Mouse (Mus musculus) liver, embryonic 13.5 days (tissue): ENCODE results near the gene Hamp. TPM values are rescaled to one million over a fixed set of nuclear protein-coding genes. Genes with fewer than 3 reads are reported as not detected.

Experiments used
- ATAC-seq: fragments of 200-750 bp; cut with Nextera tagmentation; 2 replicates; pipeline ENCODE4 v1.8.0; 2017; ENCODE audit warnings: low read depth, mild to moderate bottlenecking, moderate number of reproducible peaks, moderate library complexity
- DNase-seq: peaks from one replicate; pipeline ENCODE4 v3.0.0; 2022
- H3K27ac ChIP-seq: fragments of 300-500 bp; sonication (generic); 2 replicates; pipeline ENCODE4 v1.5.1; 2015; ENCODE audit warnings: moderate library complexity, mild to moderate bottlenecking, inconsistent platforms
- H3K27me3 ChIP-seq: fragments of 300-500 bp; sonication (generic); 2 replicates; pipeline ENCODE4 v1.6.1; 2015; ENCODE audit warnings: mild to moderate bottlenecking, inconsistent platforms
- H3K36me3 ChIP-seq: fragments of 300-500 bp; sonication (generic); 2 replicates; pipeline ENCODE4 v1.6.1; 2015; ENCODE audit warnings: mild to moderate bottlenecking, inconsistent platforms
- H3K4me1 ChIP-seq: fragments of 300-500 bp; sonication (generic); replicated peaks from 2 replicates; pipeline ENCODE4 v1.6.1; 2015; ENCODE audit warnings: inconsistent platforms
- H3K4me2 ChIP-seq: fragments of 300-500 bp; sonication (generic); 2 replicates; pipeline ENCODE4 v1.6.1; 2015; ENCODE audit warnings: inconsistent platforms, mild to moderate bottlenecking, moderate library complexity
- H3K4me3 ChIP-seq: fragments of 300-500 bp; sonication (generic); replicated peaks from 2 replicates; pipeline ENCODE4 v1.5.1; 2015; ENCODE audit warnings: mild to moderate bottlenecking, inconsistent platforms
- H3K9ac ChIP-seq: fragments of 300-500 bp; sonication (generic); 2 replicates; pipeline ENCODE4 v1.6.1; 2015; ENCODE audit warnings: mild to moderate bottlenecking, inconsistent platforms
- H3K9me3 ChIP-seq: fragments of 300-500 bp; sonication (generic); replicated peaks from 2 replicates; pipeline ENCODE4 v1.6.1; 2016; ENCODE audit warnings: inconsistent platforms
- WGBS: fragments of 180-500 bp; shearing (Covaris S2); methylation state at CpG from one replicate; pipeline ENCODE4 v1.1.7; 2015; ENCODE audit not compliant: insufficient replicate concordance; 5-methylcytosine and 5-hydroxymethylcytosine counted together
- polyA plus RNA-seq: library from polyadenylated mRNA; unstranded; fragments of >200 nt; fragmentation: Nextera tagmentation; extraction: Ambion mirVana; gene quantifications from 2 replicates; pipeline ENCODE4 v1.2.1, GENCODE M21; 2015

Hamp gene
- 2.0 and 3.7 TPM in 2 replicates for polyA plus RNA-seq

DNA sequence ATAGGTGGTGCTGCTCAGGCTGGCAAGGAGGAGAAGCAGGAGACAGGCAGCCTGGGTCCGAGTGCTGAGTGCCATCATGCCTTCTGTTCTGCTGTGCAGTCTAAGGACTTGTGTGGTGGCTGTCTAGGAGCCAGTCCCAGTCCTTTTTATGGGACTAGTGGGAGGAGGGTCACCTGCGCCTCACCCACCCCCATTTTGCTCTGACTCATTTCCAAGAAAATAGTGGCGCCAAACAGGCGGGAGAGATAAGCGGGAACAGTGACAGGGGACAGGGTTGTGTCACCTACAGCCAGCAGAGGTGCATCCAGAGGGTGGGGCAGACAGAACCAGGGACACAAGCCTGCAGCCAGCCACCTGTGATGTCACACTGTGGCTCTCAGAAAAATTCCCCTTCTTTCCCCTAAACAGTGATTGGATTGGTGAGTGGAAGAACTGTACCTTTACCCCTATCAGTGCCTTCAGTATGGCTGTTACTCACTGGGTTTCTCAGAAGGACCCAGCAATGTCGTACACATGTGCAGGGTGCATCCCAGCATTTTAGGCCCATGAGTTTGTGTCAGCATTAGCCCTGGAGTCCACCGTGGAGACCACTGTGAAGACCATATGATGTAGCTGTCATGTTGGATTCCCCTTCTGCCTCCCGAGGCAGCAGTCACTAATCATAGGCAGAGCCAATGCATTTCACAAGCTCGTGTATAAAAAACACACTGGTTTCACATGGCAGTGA is at the start of gene Hamp:
Gene Hamp, minus strand, starts transcription at position 124 of the 727 bp plus-strand sequence.
- H3K27me3 ChIP-seq = no peaks in the 10 kb centered on the region
- H3K27ac ChIP-seq = no peak within 1 kb of the TSS
- 55% methylated on average over 9 of the region's 9 CpGs for WGBS
- no peak within 1 kb of the TSS for H3K4me2 ChIP-seq
- peaks cover 17% of the 10 kb centered on the region for H3K36me3 ChIP-seq
- no peak within 1 kb of the TSS for H3K9ac ChIP-seq
- H3K4me3 ChIP-seq = no peak within 1 kb of the TSS
- H3K4me1 ChIP-seq = 0 out of 2 replicates have a peak, but pooled peaks cover 4% of the 10 kb centered on the region
- no peaks in the 10 kb centered on the region for H3K9me3 ChIP-seq
- ATAC-seq = 0 out of 2 replicates have a peak, but pooled peaks have one; percentile 27
- DNase-seq = no peak

DNA sequence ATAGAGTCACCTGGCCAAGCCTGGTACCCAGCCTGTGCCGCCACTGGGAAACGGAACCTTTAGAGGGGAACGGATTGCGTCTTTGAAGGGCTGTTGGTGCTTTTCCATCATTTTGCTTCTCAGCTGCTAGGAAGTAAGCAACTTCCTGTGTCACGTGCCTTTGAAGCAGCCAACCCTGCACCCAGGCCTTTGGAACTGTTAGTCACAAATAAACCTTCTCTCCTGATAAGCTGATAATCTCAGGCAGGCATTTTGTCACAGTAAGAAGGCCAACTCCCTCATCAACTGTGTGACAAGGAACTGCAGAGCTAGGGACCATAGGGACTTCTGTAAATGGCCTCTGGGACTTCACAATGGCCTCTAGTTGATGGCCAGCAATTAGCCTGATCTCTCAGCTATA is 48.3 kb upstream of the Hamp start:
- Histone ChIP-seq H3K4me2 (no peak overlapping the region), H3K27me3 (no peaks in the 10 kb centered on the region), H3K9me3 (no peaks in the 10 kb centered on the region), H3K4me1 (no peaks in the 10 kb centered on the region), H3K36me3 (no peaks in the 10 kb centered on the region), H3K4me3 (no peak overlapping the region), H3K9ac (no peak overlapping the region), H3K27ac (no peak overlapping the region)
- DNase-seq = no peak
- ATAC-seq = no peak
- 45% methylated on average over 5 of the region's 5 CpGs for WGBS

DNA sequence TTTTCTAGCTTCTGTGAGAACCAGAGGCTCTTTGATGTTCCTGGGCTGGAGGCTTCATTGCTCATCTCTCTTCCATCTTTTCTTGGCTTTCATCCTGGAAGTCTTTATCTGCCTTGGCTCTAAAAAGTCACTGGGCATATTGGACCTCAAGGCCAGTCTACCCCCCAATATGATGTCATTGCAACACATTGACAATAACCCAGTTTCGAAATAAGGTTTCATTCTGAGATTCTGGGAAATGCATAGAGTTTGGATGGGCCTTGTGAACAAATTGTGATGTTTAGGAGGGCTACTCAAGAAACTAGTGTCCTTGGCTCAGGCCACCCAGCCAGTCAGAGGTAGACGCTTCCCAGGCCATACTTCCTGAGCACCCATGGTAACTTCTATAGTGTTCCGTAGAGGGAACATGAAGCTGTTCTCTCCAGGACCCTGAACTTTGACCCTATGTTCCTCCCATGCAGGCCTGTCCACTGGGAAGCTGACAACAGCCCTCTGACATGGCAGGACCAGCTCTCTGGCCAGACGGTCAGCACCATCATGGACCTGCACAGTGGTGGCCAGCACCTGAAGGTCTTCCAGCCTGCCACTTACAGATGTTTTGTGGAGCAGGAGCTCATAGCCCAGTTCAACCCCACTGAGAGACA is 44.8 kb upstream of the Hamp start:
- Histone ChIP-seq H3K4me1 (no peaks in the 10 kb centered on the region), H3K36me3 (no peaks in the 10 kb centered on the region), H3K4me2 (no peak overlapping the region), H3K4me3 (no peak overlapping the region), H3K9me3 (no peaks in the 10 kb centered on the region), H3K9ac (no peak overlapping the region), H3K27ac (no peak overlapping the region), H3K27me3 (no peaks in the 10 kb centered on the region)
- DNase-seq (no peak), ATAC-seq (no peak)
- WGBS = 64% methylated on average over 4 of the region's 4 CpGs

DNA sequence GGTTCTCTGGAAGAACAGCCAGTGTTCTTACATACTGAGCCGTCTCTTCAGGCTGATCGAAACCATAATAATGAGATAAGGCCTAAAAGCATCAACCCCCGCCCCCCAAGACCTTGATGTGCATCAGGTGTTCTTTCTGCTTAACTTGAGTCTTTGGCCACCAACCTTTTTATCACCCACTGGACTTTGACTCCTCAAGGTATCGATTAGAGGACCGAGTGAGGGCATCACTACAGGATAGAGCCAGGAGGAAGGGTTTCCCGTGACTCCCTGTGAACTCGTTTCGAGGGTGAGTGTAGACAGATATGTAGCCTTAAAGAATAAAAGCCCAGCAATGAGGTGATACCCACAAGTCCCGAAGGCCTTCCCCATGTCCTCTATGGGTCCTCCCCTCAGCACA is 41.5 kb upstream of the Hamp start:
- Histone ChIP-seq H3K4me2 (no peak overlapping the region), H3K27ac (no peak overlapping the region), H3K4me1 (no peaks in the 10 kb centered on the region), H3K9me3 (no peaks in the 10 kb centered on the region), H3K9ac (no peak overlapping the region), H3K36me3 (no peaks in the 10 kb centered on the region), H3K27me3 (no peaks in the 10 kb centered on the region), H3K4me3 (no peak overlapping the region)
- WGBS = 70% methylated on average over 9 of the region's 9 CpGs
- no peak for DNase-seq
- no peak for ATAC-seq

DNA sequence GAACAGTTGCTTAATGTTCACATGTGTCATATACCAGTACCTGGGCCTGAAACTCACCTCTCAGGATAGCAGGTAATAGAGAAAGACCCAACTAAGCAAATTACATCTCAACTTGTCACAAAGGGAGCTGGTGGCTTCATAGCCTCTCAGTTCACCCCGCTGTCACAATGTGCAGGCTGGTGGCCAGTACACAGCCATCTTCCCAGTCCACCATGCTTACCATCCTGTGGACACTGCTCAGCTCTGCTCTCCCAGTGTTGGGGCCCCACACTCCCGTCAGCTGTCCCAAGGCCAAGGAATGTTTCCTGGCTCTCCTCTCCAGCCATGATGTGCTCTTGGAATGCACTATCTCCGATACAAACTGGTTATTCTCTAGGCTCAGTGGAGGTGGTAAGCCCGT is 37.9 kb upstream of the Hamp start:
- DNase-seq (no peak), ATAC-seq (no peak)
- 67% methylated on average over 4 of the region's 4 CpGs for WGBS
- H3K4me1 ChIP-seq = no peaks in the 10 kb centered on the region
- H3K27ac ChIP-seq = no peak overlapping the region
- no peak overlapping the region for H3K4me3 ChIP-seq
- no peaks in the 10 kb centered on the region for H3K9me3 ChIP-seq
- H3K9ac ChIP-seq = no peak overlapping the region
- no peaks in the 10 kb centered on the region for H3K27me3 ChIP-seq
- H3K36me3 ChIP-seq = no peaks in the 10 kb centered on the region
- H3K4me2 ChIP-seq = no peak overlapping the region

DNA sequence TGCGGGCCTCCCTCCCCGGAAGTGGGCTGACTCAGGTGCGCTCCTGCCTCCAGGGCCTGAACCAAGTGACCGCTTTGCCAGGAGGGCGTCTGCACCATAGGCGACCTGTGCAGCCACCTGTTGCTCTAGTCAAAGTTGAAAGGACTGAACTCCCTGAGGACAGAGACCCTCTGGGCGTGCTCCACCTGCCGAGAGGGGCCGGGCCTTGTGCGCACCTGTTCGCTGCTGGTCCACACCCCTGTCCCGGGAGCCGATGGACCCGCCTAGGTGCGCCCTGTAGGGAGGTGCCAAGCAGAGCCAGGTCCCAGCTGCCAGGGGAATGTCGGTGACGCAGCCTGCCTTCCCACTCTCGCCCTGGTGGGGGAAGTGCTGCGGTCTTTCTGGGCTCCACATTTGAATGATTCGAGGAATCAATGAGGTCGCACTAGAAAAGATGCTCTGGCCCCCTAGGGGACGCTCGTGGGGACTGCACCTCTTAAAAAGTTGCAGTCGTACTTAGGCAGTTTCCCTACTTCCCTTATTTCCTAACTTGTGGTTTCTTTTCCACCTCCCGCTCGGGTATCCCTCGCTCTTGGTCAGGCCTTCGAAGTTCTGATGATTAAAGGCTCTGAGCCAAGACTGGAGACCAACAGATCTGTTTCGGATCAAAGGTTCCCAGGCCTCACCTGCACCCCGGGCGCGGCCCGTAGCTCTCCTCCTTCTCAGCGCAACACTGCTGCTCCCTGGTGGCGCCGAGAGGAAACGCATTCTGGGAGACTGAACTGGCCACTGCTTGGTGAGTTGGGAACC is 29.9 kb upstream of the Hamp start, which contains the start of gene Fam187b:
Gene Fam187b, plus strand, starts transcription at position 290 of the 789 bp plus-strand sequence.
- Histone ChIP-seq H3K9me3 (no peaks in the 10 kb centered on the region), H3K4me3 (peak within 1 kb of the TSS; percentile 52), H3K4me2 (peak within 1 kb of the TSS; percentile 59), H3K36me3 (no peaks in the 10 kb centered on the region), H3K9ac (peak within 1 kb of the TSS; percentile 51), H3K27me3 (peaks cover 22% of the 10 kb centered on the region), H3K4me1 (peaks cover 8% of the 10 kb centered on the region), H3K27ac (peak within 1 kb of the TSS; percentile 9; the same call in 1 of the 2 replicates)
- ATAC-seq = peak; percentile 74
- DNase-seq = peak; percentile 74
- WGBS = 1% methylated on average over 37 of the region's 37 CpGs

DNA sequence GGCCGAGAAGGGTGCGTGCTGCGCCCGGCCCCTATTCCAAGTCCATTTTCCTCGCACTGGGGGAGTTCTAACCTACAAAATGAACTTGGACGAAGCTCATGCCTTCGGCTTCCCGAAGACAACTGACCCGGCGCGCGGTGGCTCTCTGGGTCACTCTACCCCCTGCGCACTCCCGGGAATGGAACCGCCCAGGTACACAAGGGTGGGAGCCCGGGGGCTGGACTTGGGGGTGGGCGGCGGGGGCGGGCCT is 29.3 kb upstream of the Hamp start, which contains the start of gene Lsr:
Gene Lsr, minus strand, starts transcription at position 214 of the 250 bp plus-strand sequence.
- DNase-seq (no peak), ATAC-seq (no peak)
- H3K4me1 ChIP-seq = peaks cover 8% of the 10 kb centered on the region
- no peaks in the 10 kb centered on the region for H3K9me3 ChIP-seq
- no peaks in the 10 kb centered on the region for H3K36me3 ChIP-seq
- H3K4me3 ChIP-seq = peak within 1 kb of the TSS; percentile 52
- 3% methylated on average over 19 of the region's 19 CpGs for WGBS
- peak within 1 kb of the TSS; percentile 59 for H3K4me2 ChIP-seq
- H3K27ac ChIP-seq = peak within 1 kb of the TSS; percentile 9; the same call in 1 of the 2 replicates
- peak within 1 kb of the TSS; percentile 51 for H3K9ac ChIP-seq
- H3K27me3 ChIP-seq = peaks cover 22% of the 10 kb centered on the region

DNA sequence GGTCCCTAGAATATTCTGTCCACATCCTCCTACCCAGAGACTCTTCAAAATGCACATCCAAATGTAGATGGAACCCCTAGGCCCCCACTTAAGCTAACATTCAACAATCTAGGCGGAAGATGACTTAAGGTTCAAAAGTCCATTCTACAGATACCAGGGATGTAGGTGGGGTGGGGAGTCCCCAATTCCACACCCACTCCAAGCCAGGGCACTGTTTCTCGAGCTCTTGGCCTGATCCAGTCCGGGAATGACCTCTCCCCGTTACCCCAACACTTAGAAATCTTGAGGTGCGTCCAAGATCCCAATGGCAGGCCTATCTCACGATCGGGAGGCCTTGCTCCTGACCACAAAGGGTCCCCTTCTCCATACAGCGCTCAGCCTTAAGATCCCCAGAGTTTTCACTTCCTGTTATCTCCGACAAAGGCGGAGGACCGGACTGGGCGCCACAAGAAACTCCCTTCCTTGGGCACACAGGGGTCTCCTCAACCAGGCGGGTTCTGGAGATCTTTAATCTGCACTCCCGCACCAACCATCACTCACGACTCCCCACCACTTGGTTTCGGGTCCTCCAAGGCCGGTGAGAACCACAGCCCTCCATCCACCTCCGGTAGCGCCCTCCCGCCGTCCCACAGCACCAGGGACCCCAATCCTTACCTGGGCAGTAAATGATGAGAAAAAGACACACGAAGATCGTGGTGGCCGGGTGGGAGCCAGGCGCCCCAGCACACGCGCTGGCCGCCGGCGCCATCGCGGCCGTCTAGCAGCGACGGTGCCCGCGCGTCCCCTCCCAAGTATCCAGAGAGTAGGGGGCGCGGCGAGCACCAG is 28.8 kb upstream of the Hamp start:
- 10% methylated on average over 41 of the region's 41 CpGs for WGBS

DNA sequence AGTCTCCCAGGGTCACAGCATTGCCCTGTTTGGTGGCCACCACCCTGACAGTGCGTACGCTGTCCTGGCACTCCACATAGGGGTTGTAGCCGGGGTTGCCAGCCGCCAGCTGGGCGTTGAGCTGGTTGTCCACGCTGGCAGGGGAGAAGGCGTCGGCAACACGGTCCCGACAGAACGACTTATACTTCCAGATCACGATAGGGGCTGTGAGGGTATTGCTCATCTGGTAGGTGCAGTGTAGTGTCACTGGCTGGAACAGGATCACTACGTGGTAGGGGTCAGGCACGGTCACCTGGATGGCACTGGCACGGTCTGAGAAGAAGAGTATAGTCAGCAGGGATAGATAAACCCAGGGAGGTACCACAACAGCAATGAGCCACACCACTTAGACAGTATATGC is 28.1 kb upstream of the Hamp start:
- Histone ChIP-seq H3K36me3 (no peaks in the 10 kb centered on the region), H3K9me3 (no peaks in the 10 kb centered on the region), H3K27me3 (peaks cover 22% of the 10 kb centered on the region), H3K4me3 (peak overlapping the region; percentile 52), H3K9ac (no peak overlapping the region), H3K4me2 (peak overlapping the region; percentile 59), H3K27ac (no peak overlapping the region), H3K4me1 (peaks cover 8% of the 10 kb centered on the region)
- DNase-seq = no peak
- ATAC-seq = no peak
- WGBS = 83% methylated on average over 15 of the region's 15 CpGs

More for the DNA sequence above, 28.8 kb upstream of the Hamp start:
- Histone ChIP-seq H3K4me1 (peaks cover 8% of the 10 kb centered on the region), H3K27ac (no peak overlapping the region), H3K9ac (peak overlapping the region; percentile 51), H3K36me3 (no peaks in the 10 kb centered on the region), H3K4me2 (peak overlapping the region; percentile 59), H3K9me3 (no peaks in the 10 kb centered on the region), H3K4me3 (peak overlapping the region; percentile 52), H3K27me3 (peaks cover 22% of the 10 kb centered on the region)
- DNase-seq = no peak
- peak; percentile 34; the same call in 1 of the 2 replicates for ATAC-seq

DNA sequence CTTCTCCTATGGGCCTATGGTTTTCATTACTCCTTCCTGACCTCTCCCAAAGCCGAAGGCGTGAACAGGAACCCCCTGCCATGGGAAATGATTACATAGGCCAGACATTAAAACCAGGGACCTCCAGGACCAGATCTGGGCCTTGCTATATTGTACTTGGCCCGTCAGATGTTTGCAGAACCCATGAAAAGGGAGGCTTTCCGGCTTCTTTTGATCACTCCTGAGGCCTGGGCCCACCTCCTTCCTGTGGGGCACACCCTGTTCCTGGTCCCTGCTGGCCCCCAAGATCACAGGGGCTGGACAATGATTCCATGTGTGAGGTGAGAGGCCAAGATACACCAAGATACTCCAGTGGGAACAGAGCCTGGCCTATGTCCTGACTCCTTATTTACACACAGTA is 25.3 kb upstream of the Hamp start:
- Histone ChIP-seq H3K4me3 (no peak overlapping the region), H3K27ac (no peak overlapping the region), H3K9ac (no peak overlapping the region), H3K4me1 (peaks cover 11% of the 10 kb centered on the region), H3K4me2 (no peak overlapping the region), H3K9me3 (no peaks in the 10 kb centered on the region), H3K27me3 (peaks cover 22% of the 10 kb centered on the region), H3K36me3 (no peaks in the 10 kb centered on the region)
- DNase-seq = no peak
- ATAC-seq = no peak
- 65% methylated on average over 4 of the region's 4 CpGs for WGBS
